Mouse (Mus musculus): ENCODE measurements around the gene Fgb. TPM values are rescaled to one million over a fixed set of nuclear protein-coding genes. Genes with fewer than 3 reads are reported as not detected.
A peak's percentile ranks its signal among the peaks of the same experiment; 100 is the strongest.

The Fgb gene
- total RNA-seq, 2 experiments from 2014 or later = not detected

GRCm38 (mm10) chr3:82998772-82999463 is 50.7 kb downstream of the Fgb start:
- peak in 1 of 2 experiments; percentile 71 for DNase-seq (ENCODE audit: extremely low spot score in 1 of 2, low spot score in 2 of 2)
- intact Hi-C loops (cut with DNase I) = loop anchor here (1.0 to 5.0 kb wide), 2 partner anchors 54 to 273 kb away; no protein-coding TSS in a partner anchor

GRCm38 (mm10) chr3:82996656-82997055 is 53.0 kb downstream of the Fgb start:
- DNase-seq (ENCODE audit: extremely low spot score in 1 of 2, low spot score in 2 of 2) = no peak
- intact Hi-C loops (cut with DNase I) = loop anchor here (5.0 kb wide), 1 partner anchor 276 kb away; no protein-coding TSS in a partner anchor

- DNase-seq (ENCODE audit: extremely low spot score in 1 of 2, low spot score in 2 of 2) = peak in 1 of 2 experiments; percentile 77
- intact Hi-C loops (cut with DNase I) = loop anchor here (5.0 kb wide), 1 partner anchor 277 kb away; no protein-coding TSS in a partner anchor
Measured at GRCm38 (mm10) chr3:82995368-82995767, 54.3 kb downstream of the Fgb start.

- DNase-seq (ENCODE audit: extremely low spot score in 1 of 2, low spot score in 2 of 2) = no peak
- intact Hi-C loops (cut with DNase I) = no loop called here
Measured at GRCm38 (mm10) chr3:82992956-82993355, 56.7 kb downstream of the Fgb start.

- intact Hi-C loops (cut with DNase I) = no loop called here
- no peak for DNase-seq (ENCODE audit: extremely low spot score in 1 of 2, low spot score in 2 of 2)
Measured at GRCm38 (mm10) chr3:82991963-82992362, 57.7 kb downstream of the Fgb start.

Other genes with a start within 250 kb of the Fgb start
- gene Rbm46, start 173.4 kb downstream of the Fgb start, total RNA-seq (2021) = under 1 TPM; 0.55 to 0.69 TPM
- gene Lrat, start 145.9 kb downstream of the Fgb start, total RNA-seq (2021) = under 1 TPM; 0.12 to 0.24 TPM
- gene Fgg, start 42.1 kb downstream of the Fgb start, total RNA-seq (2021) = not detected
- gene Fga, start 23.8 kb downstream of the Fgb start, total RNA-seq (2021) = not detected
- gene Plrg1, start 5.7 kb upstream of the Fgb start, total RNA-seq (2021) = 10 to 100 TPM; 40.0 to 40.6 TPM
- gene Dchs2, start 78.1 kb upstream of the Fgb start, total RNA-seq (2021) = 1 to 10 TPM; 4.2 to 5.1 TPM